Mouse (Mus musculus): ENCODE results near the gene Ncf1. TPM values are rescaled to one million over a fixed set of nuclear protein-coding genes. Genes with fewer than 3 reads are reported as not detected.

Gene Ncf1
- polyA plus RNA-seq, 1 experiment from 2014 or later = 2.1 TPM

- WGBS = 35% methylated on average over 11 of the region's 11 CpGs
- no peaks in the 10 kb centered on the region for H3K36me3 ChIP-seq (ENCODE audit: control insufficient read depth, insufficient read depth)
- H3K4me1 ChIP-seq (replicated peaks; ENCODE audit: control insufficient read depth, insufficient read depth, low read length) = no peaks in the 10 kb centered on the region
- no peaks in the 10 kb centered on the region for H3K9me3 ChIP-seq (ENCODE audit: control insufficient read depth)
- peak; percentile 63 for TF ChIP-seq CTCF (IDR thresholded peaks at IDR 0.05; ENCODE audit: low read depth)
- H3K4me3 ChIP-seq (ENCODE audit: low read depth, low read length) = no peak overlapping the region
- no peak overlapping the region for H3K9ac ChIP-seq (ENCODE audit: low read depth, low read length)
- ATAC-seq = no peak
- H3K27ac ChIP-seq (ENCODE audit: low read depth, low read length) = no peak overlapping the region
- H3K27me3 ChIP-seq (replicated peaks; ENCODE audit: control insufficient read depth, insufficient read depth, low read length) = 0 out of 2 replicates have a peak, but pooled peaks cover under 1% of the 10 kb centered on the region
- no peak overlapping the region for H3K4me2 ChIP-seq (replicated peaks; ENCODE audit: low read depth)
Measured at GRCm38 (mm10) chr5:134227574-134228248, 1.7 kb downstream of the Ncf1 start.

- 63% methylated on average over 12 of the region's 12 CpGs for WGBS
- ATAC-seq = no peak
- Histone ChIP-seq H3K4me2 (replicated peaks; ENCODE audit: low read depth) (no peak overlapping the region), H3K9ac (ENCODE audit: low read depth, low read length) (no peak overlapping the region), H3K27ac (ENCODE audit: low read depth, low read length) (no peak overlapping the region), H3K4me1 (replicated peaks; ENCODE audit: control insufficient read depth, insufficient read depth, low read length) (no peaks in the 10 kb centered on the region), H3K36me3 (ENCODE audit: control insufficient read depth, insufficient read depth) (no peaks in the 10 kb centered on the region), H3K9me3 (ENCODE audit: control insufficient read depth) (no peaks in the 10 kb centered on the region), H3K4me3 (ENCODE audit: low read depth, low read length) (no peak overlapping the region), H3K27me3 (replicated peaks; ENCODE audit: control insufficient read depth, insufficient read depth, low read length) (0 out of 2 replicates have a peak, but pooled peaks cover 6% of the 10 kb centered on the region)
- TF ChIP-seq CTCF (IDR thresholded peaks at IDR 0.05; ENCODE audit: low read depth) = no peak
Measured at GRCm38 (mm10) chr5:134226946-134227345, 2.5 kb downstream of the Ncf1 start.

GRCm38 (mm10) chr5:134225110-134225901, 4.1 kb downstream of the Ncf1 start:
- 78% methylated on average over 30 of the region's 30 CpGs for WGBS

GRCm38 (mm10) chr5:134221708-134222150, 7.7 kb downstream of the Ncf1 start:
- no peaks in the 10 kb centered on the region for H3K4me1 ChIP-seq (replicated peaks; ENCODE audit: control insufficient read depth, insufficient read depth, low read length)
- 8% methylated on average over 35 of the region's 36 CpGs for WGBS
- H3K4me3 ChIP-seq (ENCODE audit: low read depth, low read length) = peak overlapping the region; percentile 30
- H3K27ac ChIP-seq (ENCODE audit: low read depth, low read length) = no peak overlapping the region
- peak overlapping the region; percentile 22; the same call in 1 of the 2 replicates for H3K9ac ChIP-seq (ENCODE audit: low read depth, low read length)
- H3K27me3 ChIP-seq (replicated peaks; ENCODE audit: control insufficient read depth, insufficient read depth, low read length) = 0 out of 2 replicates have a peak, but pooled peaks cover 10% of the 10 kb centered on the region
- H3K9me3 ChIP-seq (ENCODE audit: control insufficient read depth) = no peaks in the 10 kb centered on the region
- ATAC-seq = no peak
- peaks cover 5% of the 10 kb centered on the region; the same call in 1 of the 2 replicates for H3K36me3 ChIP-seq (ENCODE audit: control insufficient read depth, insufficient read depth)
- H3K4me2 ChIP-seq (replicated peaks; ENCODE audit: low read depth) = peak overlapping the region; percentile 57
- TF ChIP-seq CTCF (IDR thresholded peaks at IDR 0.05; ENCODE audit: low read depth) = no peak

More at GRCm38 (mm10) chr5:134225110-134225901, 4.1 kb downstream of the Ncf1 start:
- H3K9ac ChIP-seq (ENCODE audit: low read depth, low read length) = no peak overlapping the region
- H3K27ac ChIP-seq (ENCODE audit: low read depth, low read length) = no peak overlapping the region
- no peaks in the 10 kb centered on the region for H3K4me1 ChIP-seq (replicated peaks; ENCODE audit: control insufficient read depth, insufficient read depth, low read length)
- no peak overlapping the region for H3K4me3 ChIP-seq (ENCODE audit: low read depth, low read length)
- 0 out of 2 replicates have a peak, but pooled peaks cover 10% of the 10 kb centered on the region for H3K27me3 ChIP-seq (replicated peaks; ENCODE audit: control insufficient read depth, insufficient read depth, low read length)
- no peaks in the 10 kb centered on the region for H3K9me3 ChIP-seq (ENCODE audit: control insufficient read depth)
- ATAC-seq = no peak
- no peak overlapping the region for H3K4me2 ChIP-seq (replicated peaks; ENCODE audit: low read depth)
- TF ChIP-seq CTCF (IDR thresholded peaks at IDR 0.05; ENCODE audit: low read depth) = no peak
- H3K36me3 ChIP-seq (ENCODE audit: control insufficient read depth, insufficient read depth) = no peaks in the 10 kb centered on the region

- no peak for TF ChIP-seq CTCF (IDR thresholded peaks at IDR 0.05; ENCODE audit: low read depth)
- 51% methylated on average over 4 of the region's 4 CpGs for WGBS
- Histone ChIP-seq H3K36me3 (ENCODE audit: control insufficient read depth, insufficient read depth) (peaks cover 5% of the 10 kb centered on the region; the same call in 1 of the 2 replicates), H3K9me3 (ENCODE audit: control insufficient read depth) (no peaks in the 10 kb centered on the region), H3K9ac (ENCODE audit: low read depth, low read length) (no peak overlapping the region), H3K27me3 (replicated peaks; ENCODE audit: control insufficient read depth, insufficient read depth, low read length) (0 out of 2 replicates have a peak, but pooled peaks cover 10% of the 10 kb centered on the region), H3K4me1 (replicated peaks; ENCODE audit: control insufficient read depth, insufficient read depth, low read length) (no peaks in the 10 kb centered on the region), H3K27ac (ENCODE audit: low read depth, low read length) (no peak overlapping the region), H3K4me2 (replicated peaks; ENCODE audit: low read depth) (peak overlapping the region; percentile 57), H3K4me3 (ENCODE audit: low read depth, low read length) (no peak overlapping the region; the same call in 1 of the 2 replicates)
- no peak for ATAC-seq
Measured at GRCm38 (mm10) chr5:134221278-134221677, 8.1 kb downstream of the Ncf1 start.

GRCm38 (mm10) chr5:134217900-134218299, 11.5 kb downstream of the Ncf1 start:
- Histone ChIP-seq H3K36me3 (ENCODE audit: control insufficient read depth, insufficient read depth) (peaks cover 9% of the 10 kb centered on the region; the same call in 1 of the 2 replicates), H3K4me2 (replicated peaks; ENCODE audit: low read depth) (no peak overlapping the region), H3K27ac (ENCODE audit: low read depth, low read length) (no peak overlapping the region), H3K9ac (ENCODE audit: low read depth, low read length) (no peak overlapping the region), H3K27me3 (replicated peaks; ENCODE audit: control insufficient read depth, insufficient read depth, low read length) (0 out of 2 replicates have a peak, but pooled peaks cover 10% of the 10 kb centered on the region), H3K4me3 (ENCODE audit: low read depth, low read length) (no peak overlapping the region), H3K4me1 (replicated peaks; ENCODE audit: control insufficient read depth, insufficient read depth, low read length) (no peaks in the 10 kb centered on the region), H3K9me3 (ENCODE audit: control insufficient read depth) (no peaks in the 10 kb centered on the region)
- no peak for ATAC-seq
- TF ChIP-seq CTCF (IDR thresholded peaks at IDR 0.05; ENCODE audit: low read depth) = no peak
- 82% methylated on average over 7 of the region's 7 CpGs for WGBS

All from intestine, postnatal 0 days (tissue).